Mouse (Mus musculus): Measurements from ENCODE around the gene Ryk.

DNA sequence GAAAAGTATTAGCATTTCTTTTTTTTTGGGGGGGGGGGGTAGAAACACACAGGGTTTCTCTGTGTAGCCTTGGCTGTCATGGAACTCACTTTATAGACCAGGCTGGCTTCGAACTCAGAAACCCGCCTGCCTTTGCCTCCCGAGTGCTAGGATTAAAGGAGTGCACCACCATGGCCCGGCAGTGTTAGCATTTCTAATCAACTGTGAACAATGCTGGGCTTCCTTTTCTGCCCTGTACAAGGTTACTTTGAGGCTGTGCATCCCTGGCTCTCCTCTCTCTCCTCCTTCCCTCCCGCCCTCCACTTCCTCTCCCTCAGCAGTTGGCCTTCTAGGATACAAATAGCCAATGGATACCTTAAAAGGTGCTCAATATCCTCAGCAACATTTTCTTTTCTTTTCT, 114.0 kb downstream of the Ryk start:
- TF ChIP-seq CTCF (conservative IDR thresholded peaks at IDR 0.05; ENCODE audit: low read length) = no peak
- no peak for TF ChIP-seq POU5F1 (IDR thresholded peaks at IDR 0.05; ENCODE audit: borderline replicate concordance, low read length)
